Mouse (Mus musculus) liver, adult 2 months (tissue): ENCODE measurements around the gene Kdm6b.

ENCODE experiments used
- CTCF ChIP-seq: fragments of 200-500 bp; IDR thresholded peaks from 2 replicates; pipeline ENCODE4 v1.5.1; 2011; ENCODE audit warnings: low read depth, low read length, control low read depth
- POLR2A ChIP-seq: fragments of 200-500 bp; IDR thresholded peaks from 2 replicates; pipeline ENCODE4 v1.6.1; 2011; ENCODE audit warnings: low read length, control low read depth; ENCODE audit not compliant: insufficient read depth; ENCODE audit errors: extremely low read depth

- TF ChIP-seq CTCF (no peak), POLR2A (no peak)
These were observed 44.9 kb downstream of the Kdm6b start for GRCm38 (mm10) chr11:69368356-69369214.
